ENCODE assay signal across 8 mouse cellular contexts in genomic region chr8:95254564-95255434, GRCm38 (mm10). TPM values are rescaled to one million over a fixed set of nuclear protein-coding genes. Genes with fewer than 3 reads are reported as not detected.
DNase-seq lines count a peak whose midpoint lies in the region; ATAC-seq and TF ChIP-seq lines count a peak whose summit lies in the region.

No protein-coding gene starts in this region.

- H3K79me2 ChIP-seq in liver, adult 2 months (ENCODE audit: control insufficient read depth, insufficient read depth, low read length) = no peaks in the 10 kb centered on the region

- no peak for TF ChIP-seq POLR2A in liver, adult 2 months (IDR thresholded peaks at IDR 0.05; ENCODE audit: extremely low read depth, insufficient read depth, low read length)

- no peak overlapping the region for H3K27ac ChIP-seq in heart, embryonic 11.5 days (ENCODE audit: low read depth, low read length)
- no peak overlapping the region for H3K27ac ChIP-seq in kidney, embryonic 16.5 days (ENCODE audit: low read length)
- no peak overlapping the region for H3K27ac ChIP-seq in liver, adult 2 months (replicated peaks; ENCODE audit: insufficient read depth, low read depth, low read length)
- H3K27ac ChIP-seq in stomach, embryonic 14.5 days (ENCODE audit: low read length) = no peak overlapping the region; the same call in 1 of the 2 replicates

- H3K9ac ChIP-seq in heart, embryonic 11.5 days (ENCODE audit: low read depth, low read length) = peak overlapping the region; percentile 59; the same call in 1 of the 2 replicates
- peak overlapping the region; percentile 59; the same call in 1 of the 2 replicates for H3K9ac ChIP-seq in kidney, embryonic 16.5 days (replicated peaks; ENCODE audit: low read length)
- H3K9ac ChIP-seq in liver, adult 2 months (ENCODE audit: low read depth, low read length) = peak overlapping the region; percentile 12; the same call in 1 of the 2 replicates
- H3K9ac ChIP-seq in stomach, embryonic 14.5 days (replicated peaks; ENCODE audit: low read depth, low read length) = no peak overlapping the region

- no peaks in the 10 kb centered on the region for H3K9me3 ChIP-seq in heart, embryonic 11.5 days (replicated peaks; ENCODE audit: control insufficient read depth, low read length)
- no peaks in the 10 kb centered on the region for H3K9me3 ChIP-seq in kidney, embryonic 16.5 days (ENCODE audit: low read length)
- no peaks in the 10 kb centered on the region for H3K9me3 ChIP-seq in stomach, embryonic 14.5 days (ENCODE audit: control insufficient read depth, low read depth, low read length)

- TF ChIP-seq CTCF in liver, adult 2 months (IDR thresholded peaks at IDR 0.05; ENCODE audit: low read depth, low read length) = peak; percentile 82

- H3K4me3 ChIP-seq in heart, embryonic 11.5 days (ENCODE audit: low read depth, low read length) = peak overlapping the region; percentile 34
- peak overlapping the region; percentile 42 for H3K4me3 ChIP-seq in kidney, embryonic 16.5 days (ENCODE audit: low read length)
- H3K4me3 ChIP-seq in liver, adult 2 months (ENCODE audit: insufficient read depth, low read depth, low read length) = peak overlapping the region; percentile 40; the same call in 1 of the 2 replicates
- peak overlapping the region; percentile 25 for H3K4me3 ChIP-seq in stomach, embryonic 14.5 days (ENCODE audit: low read depth, low read length)

- H3K27me3 ChIP-seq in heart, embryonic 11.5 days (ENCODE audit: control insufficient read depth, insufficient read depth, low read length) = no peaks in the 10 kb centered on the region
- H3K27me3 ChIP-seq in kidney, embryonic 16.5 days (ENCODE audit: insufficient read depth, low read length) = no peaks in the 10 kb centered on the region
- no peaks in the 10 kb centered on the region for H3K27me3 ChIP-seq in liver, adult 2 months (ENCODE audit: control insufficient read depth, insufficient read depth, low read length)
- H3K27me3 ChIP-seq in stomach, embryonic 14.5 days (ENCODE audit: control insufficient read depth, insufficient read depth, low read length) = no peaks in the 10 kb centered on the region

- 24% methylated on average over 16 of the region's 16 CpGs for WGBS in heart, embryonic 11.5 days (ENCODE audit: insufficient replicate concordance)
- 20% methylated on average over 16 of the region's 16 CpGs for WGBS in kidney, embryonic 16.5 days
- WGBS in liver, adult 2 months = 23% methylated on average over 16 of the region's 16 CpGs
- WGBS in stomach, embryonic 14.5 days = 23% methylated on average over 16 of the region's 16 CpGs

- no peaks in the 10 kb centered on the region for H3K36me3 ChIP-seq in heart, embryonic 11.5 days (ENCODE audit: control insufficient read depth, insufficient read depth, low read length)
- H3K36me3 ChIP-seq in kidney, embryonic 16.5 days (ENCODE audit: insufficient read depth, low read length) = no peaks in the 10 kb centered on the region
- no peaks in the 10 kb centered on the region for H3K36me3 ChIP-seq in liver, adult 2 months (ENCODE audit: control insufficient read depth, insufficient read depth, low read length)
- H3K36me3 ChIP-seq in stomach, embryonic 14.5 days (ENCODE audit: control insufficient read depth, insufficient read depth, low read length) = no peaks in the 10 kb centered on the region

- DNase-seq in B cell, adult 2 months = peak; percentile 98 to 99
- peak; percentile 97 for DNase-seq in brain, adult 2 months (ENCODE audit: low read depth, low spot score)
- DNase-seq in liver, adult 2 months (ENCODE audit: extremely low read depth, low read depth, low spot score) = peak; percentile 79
- peak; percentile 98 for DNase-seq in naive thymus-derived CD4-positive, alpha-beta T cell, adult 2 months (ENCODE audit: low read depth)

- peak overlapping the region; percentile 64 for H3K4me2 ChIP-seq in heart, embryonic 11.5 days
- peak overlapping the region; percentile 60 for H3K4me2 ChIP-seq in kidney, embryonic 16.5 days (replicated peaks; ENCODE audit: low read depth, low read length)
- H3K4me2 ChIP-seq in stomach, embryonic 14.5 days (replicated peaks; ENCODE audit: low read depth, low read length) = peak overlapping the region; percentile 41

- peak; percentile 91 for ATAC-seq in erythroblast, adult 5-6 weeks (replicated peaks; ENCODE audit: low FRiP score, poor library complexity, severe bottlenecking)
- peak; percentile 81 for ATAC-seq in heart, embryonic 11.5 days (replicated peaks; ENCODE audit: insufficient number of reproducible peaks, low FRiP score, low TSS enrichment)
- ATAC-seq in kidney, embryonic 16.5 days (ENCODE audit: low FRiP score, low TSS enrichment) = peak; percentile 96
- peak; percentile 90 for ATAC-seq in stomach, embryonic 14.5 days (ENCODE audit: insufficient number of reproducible peaks, insufficient read depth, low FRiP score, low read depth)

- H3K4me1 ChIP-seq in heart, embryonic 11.5 days (ENCODE audit: control insufficient read depth, insufficient read depth, low read length) = no peaks in the 10 kb centered on the region; the same call in 1 of the 2 replicates
- H3K4me1 ChIP-seq in kidney, embryonic 16.5 days (ENCODE audit: insufficient read depth, low read length) = no peaks in the 10 kb centered on the region
- H3K4me1 ChIP-seq in liver, adult 2 months (ENCODE audit: control insufficient read depth, insufficient read depth, low read length) = peaks cover 2% of the 10 kb centered on the region; the same call in 1 of the 2 replicates
- H3K4me1 ChIP-seq in stomach, embryonic 14.5 days (ENCODE audit: control insufficient read depth, insufficient read depth, low read length) = no peaks in the 10 kb centered on the region

RNA-seq across cellular contexts. Expression of gene Cngb1, which starts 51.6 kb away (rescaled TPM):
- total RNA-seq in erythroblast, adult 5-6 weeks (2015; ENCODE audit: low replicate concordance) = not detected in 2 replicates
- total RNA-seq in erythroblast, adult 5-6 weeks (2017; ENCODE audit: low replicate concordance) = not detected in 2 replicates
- 0.82 TPM in 1 of 2 replicates, not detected in the other for polyA plus RNA-seq in heart, embryonic 11.5 days (2014; fragmentation: Nextera tagmentation; extraction: Ambion mirVana)
- 0.64 and 0.85 TPM in 2 replicates for polyA plus RNA-seq in kidney, embryonic 16.5 days (2015; fragmentation: Nextera tagmentation; extraction: Ambion mirVana)
- under 0.01 and 0.07 TPM in 2 replicates for total RNA-seq in liver, adult 2 months (2014; rRNA removed)
- polyA plus RNA-seq in liver, adult 2 months (2012; rRNA removed) = 0.39 TPM in 1 of 2 replicates, not detected in the other
- 0.04 and 0.71 TPM in 2 replicates for polyA plus RNA-seq in stomach, embryonic 14.5 days (2014; fragmentation: Nextera tagmentation; extraction: Ambion mirVana)

RNA-seq across cellular contexts. Expression of gene Kifc3, which starts 52.2 kb away (rescaled TPM):
- 0.96 and 1.0 TPM in 2 replicates for total RNA-seq in erythroblast, adult 5-6 weeks (2015; ENCODE audit: low replicate concordance)
- total RNA-seq in erythroblast, adult 5-6 weeks (2017; ENCODE audit: low replicate concordance) = 0.51 and 1.1 TPM in 2 replicates
- polyA plus RNA-seq in heart, embryonic 11.5 days (2014; fragmentation: Nextera tagmentation; extraction: Ambion mirVana) = 5.7 and 10.0 TPM in 2 replicates
- 32.5 and 37.7 TPM in 2 replicates for polyA plus RNA-seq in kidney, embryonic 16.5 days (2015; fragmentation: Nextera tagmentation; extraction: Ambion mirVana)
- total RNA-seq in liver, adult 2 months (2014; rRNA removed) = 6.8 and 9.3 TPM in 2 replicates
- polyA plus RNA-seq in liver, adult 2 months (2012; rRNA removed) = 17.3 and 28.3 TPM in 2 replicates
- polyA plus RNA-seq in stomach, embryonic 14.5 days (2014; fragmentation: Nextera tagmentation; extraction: Ambion mirVana) = 9.3 and 12.3 TPM in 2 replicates

RNA-seq across cellular contexts. Expression of gene Tepp, which starts 55.6 kb away (rescaled TPM):
- not detected in 2 replicates for total RNA-seq in erythroblast, adult 5-6 weeks (2015; ENCODE audit: low replicate concordance)
- total RNA-seq in erythroblast, adult 5-6 weeks (2017; ENCODE audit: low replicate concordance) = not detected in 2 replicates
- not detected in 2 replicates for polyA plus RNA-seq in heart, embryonic 11.5 days (2014; fragmentation: Nextera tagmentation; extraction: Ambion mirVana)
- polyA plus RNA-seq in kidney, embryonic 16.5 days (2015; fragmentation: Nextera tagmentation; extraction: Ambion mirVana) = 0.70 TPM in 1 of 2 replicates, not detected in the other
- total RNA-seq in liver, adult 2 months (2014; rRNA removed) = not detected in 2 replicates
- not detected in 2 replicates for polyA plus RNA-seq in liver, adult 2 months (2012; rRNA removed)
- polyA plus RNA-seq in stomach, embryonic 14.5 days (2014; fragmentation: Nextera tagmentation; extraction: Ambion mirVana) = not detected in 2 replicates
